Mouse (Mus musculus) intestine, embryonic 16.5 days (tissue): ENCODE results near the gene Zfp182. TPM values are rescaled to one million over a fixed set of nuclear protein-coding genes. Genes with fewer than 3 reads are reported as not detected.

Source experiments
- ATAC-seq: fragments of 200-750 bp; cut with Nextera tagmentation; 2 replicates; pipeline ENCODE4 v1.8.0; 2017; ENCODE audit warnings: moderate TSS enrichment, moderate library complexity
- H3K27ac ChIP-seq: fragments of 300-500 bp; sonication (generic); 2 replicates; pipeline ENCODE4 v1.5.1; 2014; ENCODE audit warnings: mild to moderate bottlenecking, low read length
- H3K27me3 ChIP-seq: fragments of 300-500 bp; sonication (generic); replicated peaks from 2 replicates; pipeline ENCODE4 v1.6.1; 2014; ENCODE audit warnings: low read length, control low read depth, mixed read lengths; ENCODE audit not compliant: control insufficient read depth, insufficient read depth
- H3K36me3 ChIP-seq: fragments of 300-500 bp; sonication (generic); 2 replicates; pipeline ENCODE4 v1.6.1; 2014; ENCODE audit warnings: low read length, control low read depth; ENCODE audit not compliant: control insufficient read depth, insufficient read depth
- H3K4me1 ChIP-seq: fragments of 300-500 bp; sonication (generic); 2 replicates; pipeline ENCODE4 v1.6.1; 2014; ENCODE audit warnings: low read length, control low read depth, mixed read lengths; ENCODE audit not compliant: control insufficient read depth, insufficient read depth
- H3K4me2 ChIP-seq: fragments of 300-500 bp; sonication (generic); 2 replicates; pipeline ENCODE4 v1.6.1; 2014; ENCODE audit warnings: low read depth, low read length, control low read depth
- H3K4me3 ChIP-seq: fragments of 300-500 bp; sonication (generic); 2 replicates; pipeline ENCODE4 v1.5.1; 2014; ENCODE audit warnings: mild to moderate bottlenecking, low read length
- H3K9ac ChIP-seq: fragments of 300-500 bp; sonication (generic); 2 replicates; pipeline ENCODE4 v1.6.1; 2014; ENCODE audit warnings: low read depth, low read length
- H3K9me3 ChIP-seq: fragments of 300-500 bp; sonication (generic); 2 replicates; pipeline ENCODE4 v1.6.1; 2016; ENCODE audit warnings: low read length, control low read depth; ENCODE audit not compliant: control insufficient read depth
- WGBS: fragments of 180-500 bp; shearing (Covaris S2); extraction: QIAGEN DNeasy Blood & Tissue Kit; methylation state at CpG from one replicate; pipeline ENCODE4 v1.1.7; 2014; 5-methylcytosine and 5-hydroxymethylcytosine counted together
- polyA plus RNA-seq: library from polyadenylated mRNA; unstranded; fragments of >200 nt; fragmentation: Nextera tagmentation; extraction: Ambion mirVana; gene quantifications from 2 replicates; pipeline ENCODE4 v1.2.1, GENCODE M21; 2015

Gene Zfp182
- 3.3 and 4.1 TPM in 2 replicates for polyA plus RNA-seq

- H3K4me1 ChIP-seq, result no peaks in the 10 kb centered on the region
- H3K9me3 ChIP-seq, result no peaks in the 10 kb centered on the region
- H3K9ac ChIP-seq, result peak within 1 kb of the TSS; percentile 61
- H3K4me2 ChIP-seq, result peak within 1 kb of the TSS; percentile 47
- 16% methylated on average over 25 of the region's 25 CpGs for WGBS
- H3K36me3 ChIP-seq, result no peaks in the 10 kb centered on the region
- peak; percentile 96 for ATAC-seq
- no peaks in the 10 kb centered on the region for H3K27me3 ChIP-seq
- no peak within 1 kb of the TSS for H3K27ac ChIP-seq
- H3K4me3 ChIP-seq, result peak within 1 kb of the TSS; percentile 57
Measured at GRCm38 (mm10) chrX:21061866-21062543, at the start of gene Zfp182. Gene Zfp182 (minus strand): TSS chrX:21062316.

GRCm38 (mm10) chrX:21089867-21090239 is 27.7 kb upstream of the Zfp182 start:
- H3K9me3 ChIP-seq, result no peaks in the 10 kb centered on the region
- H3K4me1 ChIP-seq, result no peaks in the 10 kb centered on the region
- no peaks in the 10 kb centered on the region for H3K27me3 ChIP-seq
- H3K4me3 ChIP-seq, result peak overlapping the region; percentile 43
- H3K9ac ChIP-seq, result no peak overlapping the region
- ATAC-seq, result no peak
- H3K27ac ChIP-seq, result peak overlapping the region; percentile 45; the same call in 1 of the 2 replicates
- H3K36me3 ChIP-seq, result no peaks in the 10 kb centered on the region
- 46% methylated on average over 7 of the region's 7 CpGs for WGBS
- H3K4me2 ChIP-seq, result peak overlapping the region; percentile 57

GRCm38 (mm10) chrX:21088983-21089866 is 27.1 kb upstream of the Zfp182 start, which contains the start of gene Zfp300:
Gene Zfp300 (minus strand): TSS chrX:21089527.
- H3K9me3 ChIP-seq, result no peaks in the 10 kb centered on the region
- no peaks in the 10 kb centered on the region for H3K27me3 ChIP-seq
- peak within 1 kb of the TSS; percentile 43 for H3K4me3 ChIP-seq
- 18% methylated on average over 27 of the region's 27 CpGs for WGBS
- H3K36me3 ChIP-seq, result no peaks in the 10 kb centered on the region
- H3K4me1 ChIP-seq, result no peaks in the 10 kb centered on the region
- peak; percentile 76 for ATAC-seq
- H3K9ac ChIP-seq, result peak within 1 kb of the TSS; percentile 59
- H3K27ac ChIP-seq, result peak within 1 kb of the TSS; percentile 45
- peak within 1 kb of the TSS; percentile 57 for H3K4me2 ChIP-seq

- H3K27me3 ChIP-seq, result no peaks in the 10 kb centered on the region
- H3K9ac ChIP-seq, result peak overlapping the region; percentile 59; the same call in 1 of the 2 replicates
- H3K4me3 ChIP-seq, result peak overlapping the region; percentile 43
- no peaks in the 10 kb centered on the region for H3K9me3 ChIP-seq
- no peaks in the 10 kb centered on the region for H3K4me1 ChIP-seq
- 31% methylated on average over 6 of the region's 6 CpGs for WGBS
- ATAC-seq, result no peak; the same call in 1 of the 2 replicates
- peak overlapping the region; percentile 57 for H3K4me2 ChIP-seq
- no peaks in the 10 kb centered on the region for H3K36me3 ChIP-seq
- H3K27ac ChIP-seq, result no peak overlapping the region
Measured at GRCm38 (mm10) chrX:21088645-21088982, 26.5 kb upstream of the Zfp182 start.

GRCm38 (mm10) chrX:21068106-21068505 is 6.0 kb upstream of the Zfp182 start, which contains the start of gene Spaca5:
Gene Spaca5 (plus strand): TSS chrX:21068406.
- Histone ChIP-seq H3K4me2 (no peak within 1 kb of the TSS), H3K36me3 (no peaks in the 10 kb centered on the region), H3K9me3 (no peaks in the 10 kb centered on the region), H3K4me3 (no peak within 1 kb of the TSS), H3K9ac (no peak within 1 kb of the TSS), H3K27me3 (no peaks in the 10 kb centered on the region), H3K4me1 (no peaks in the 10 kb centered on the region), H3K27ac (no peak within 1 kb of the TSS)
- ATAC-seq, result no peak

GRCm38 (mm10) chrX:21062544-21062890 is 401 bp upstream of the Zfp182 start:
- H3K36me3 ChIP-seq, result no peaks in the 10 kb centered on the region
- no peaks in the 10 kb centered on the region for H3K9me3 ChIP-seq
- WGBS, result 74% methylated on average over 3 of the region's 3 CpGs
- no peaks in the 10 kb centered on the region for H3K27me3 ChIP-seq
- peak overlapping the region; percentile 57; the same call in 1 of the 2 replicates for H3K4me3 ChIP-seq
- H3K27ac ChIP-seq, result no peak overlapping the region
- H3K9ac ChIP-seq, result no peak overlapping the region
- no peaks in the 10 kb centered on the region for H3K4me1 ChIP-seq
- H3K4me2 ChIP-seq, result 0 out of 2 replicates have a peak overlapping the region, but pooled peaks have one; percentile 27
- no peak for ATAC-seq

GRCm38 (mm10) chrX:21061460-21061859 is 656 bp downstream of the Zfp182 start:
- H3K4me1 ChIP-seq, result no peaks in the 10 kb centered on the region
- peak overlapping the region; percentile 57 for H3K4me3 ChIP-seq
- H3K4me2 ChIP-seq, result peak overlapping the region; percentile 47
- no peak overlapping the region for H3K27ac ChIP-seq
- no peaks in the 10 kb centered on the region for H3K9me3 ChIP-seq
- H3K36me3 ChIP-seq, result no peaks in the 10 kb centered on the region
- 16% methylated on average over 9 of the region's 9 CpGs for WGBS
- peak overlapping the region; percentile 61 for H3K9ac ChIP-seq
- peak; percentile 75 for ATAC-seq
- no peaks in the 10 kb centered on the region for H3K27me3 ChIP-seq

- no peak overlapping the region for H3K4me2 ChIP-seq
Measured at GRCm38 (mm10) chrX:20980901-20981300, 81.2 kb downstream of the Zfp182 start.

More at GRCm38 (mm10) chrX:20980901-20981300, 81.2 kb downstream of the Zfp182 start:
- H3K27ac ChIP-seq, result no peak overlapping the region
- no peaks in the 10 kb centered on the region for H3K36me3 ChIP-seq
- no peaks in the 10 kb centered on the region for H3K27me3 ChIP-seq
- H3K4me1 ChIP-seq, result no peaks in the 10 kb centered on the region
- no peak for ATAC-seq
- H3K9me3 ChIP-seq, result no peaks in the 10 kb centered on the region
- no peak overlapping the region for H3K9ac ChIP-seq
- WGBS, result 71% methylated on average over 1 of the region's 1 CpGs
- no peak overlapping the region for H3K4me3 ChIP-seq
